Mouse (Mus musculus): ENCODE measurements around the gene Ago1.

DNA sequence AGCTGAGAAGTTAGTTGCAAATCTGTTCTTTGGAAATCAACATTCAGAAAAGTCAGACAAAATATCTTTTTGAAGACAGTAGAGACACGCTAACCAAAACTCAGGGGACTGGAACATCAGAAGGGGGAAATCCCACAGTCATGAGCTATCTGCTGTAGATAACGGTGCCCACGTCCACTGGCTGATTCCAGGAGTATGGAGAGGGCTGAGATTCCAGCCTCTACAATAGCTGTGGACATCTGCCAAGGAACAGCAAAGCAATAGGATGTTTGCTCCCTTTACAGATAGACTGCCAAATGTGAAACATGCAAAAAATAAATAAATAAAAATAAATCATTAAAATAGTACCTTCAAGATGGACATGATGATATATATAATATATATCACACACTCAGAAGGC is 23.9 kb downstream of the Ago1 start:
- TF ChIP-seq MAZ (IDR thresholded peaks at IDR 0.05; ENCODE audit: low read depth, low read length): no peak
- TF ChIP-seq POLR2A (IDR thresholded peaks at IDR 0.05; ENCODE audit: control insufficient read depth in 1 of 2, insufficient read depth in 1 of 2, low read depth in 1 of 2, low read length in 2 of 2, poor library complexity in 1 of 2): no peak
- no peak for TF ChIP-seq KAT2A (conservative IDR thresholded peaks at IDR 0.05; ENCODE audit: low read depth, low read length)
- no peak for TF ChIP-seq CTCF (IDR thresholded peaks at IDR 0.05 in 2 of 3, conservative IDR thresholded peaks at IDR 0.05 in 1 of 3; ENCODE audit: control insufficient read depth in 1 of 3, insufficient read depth in 1 of 3, low read depth in 2 of 3, low read length in 3 of 3, poor library complexity in 1 of 3, severe bottlenecking in 1 of 3)
